Mouse (Mus musculus): Measurements from ENCODE around the gene 9530068E07Rik.
"Not testable (repeated sequence)": the region's sequence is repeated elsewhere in the genome, so short reads cannot be mapped to it uniquely, and the experiment has no call there.

Gene 9530068E07Rik

GRCm38 (mm10) chr11:52395940-52396596 lies at the start of gene 9530068E07Rik:
TSS of gene 9530068E07Rik (plus strand) at chr11:52396428.
- DNase-seq: peak; percentile 93 to 96

- DNase-seq: peak; percentile 42 to 71
Observed at GRCm38 (mm10) chr11:52346635-52347005, 49.6 kb upstream of the 9530068E07Rik start.

GRCm38 (mm10) chr11:52348156-52348555 lies 48.1 kb upstream of the 9530068E07Rik start:
- DNase-seq: no peak

GRCm38 (mm10) chr11:52348724-52349123 lies 47.5 kb upstream of the 9530068E07Rik start:
- no peak for DNase-seq

- no peak for DNase-seq
Observed at GRCm38 (mm10) chr11:52350924-52351323, 45.3 kb upstream of the 9530068E07Rik start.

- no peak for DNase-seq
Observed at GRCm38 (mm10) chr11:52352271-52352670, 44.0 kb upstream of the 9530068E07Rik start.

- no peak for DNase-seq
Observed at GRCm38 (mm10) chr11:52354644-52355043, 41.6 kb upstream of the 9530068E07Rik start.

GRCm38 (mm10) chr11:52355601-52356000 lies 40.6 kb upstream of the 9530068E07Rik start:
- DNase-seq: no peak

- DNase-seq: not testable (repeated sequence)
Observed at GRCm38 (mm10) chr11:52357091-52357490, 39.1 kb upstream of the 9530068E07Rik start.

- DNase-seq: peak; percentile 47 to 54
Observed at GRCm38 (mm10) chr11:52358520-52358919, 37.7 kb upstream of the 9530068E07Rik start.

- peak in 1 of 2 experiments; percentile 58 for DNase-seq
Observed at GRCm38 (mm10) chr11:52359686-52360470, 36.4 kb upstream of the 9530068E07Rik start.

- DNase-seq: peak; percentile 89 to 92
Observed at GRCm38 (mm10) chr11:52360471-52361277, 35.6 kb upstream of the 9530068E07Rik start, which contains the start of gene Vdac1. TSS of gene Vdac1 (plus strand) at chr11:52360860.

- DNase-seq: no peak
Observed at GRCm38 (mm10) chr11:52361287-52361921, 34.8 kb upstream of the 9530068E07Rik start.

- no peak for DNase-seq
Observed at GRCm38 (mm10) chr11:52364376-52364775, 31.9 kb upstream of the 9530068E07Rik start.

- no peak for DNase-seq
Observed at GRCm38 (mm10) chr11:52365143-52365542, 31.1 kb upstream of the 9530068E07Rik start.

- no peak for DNase-seq
Observed at GRCm38 (mm10) chr11:52366358-52366757, 29.9 kb upstream of the 9530068E07Rik start.

GRCm38 (mm10) chr11:52368176-52368985 lies 27.8 kb upstream of the 9530068E07Rik start:
- DNase-seq: no peak

- DNase-seq: no peak
Observed at GRCm38 (mm10) chr11:52369252-52370134, 26.7 kb upstream of the 9530068E07Rik start.

- no peak for DNase-seq
Observed at GRCm38 (mm10) chr11:52370135-52370452, 26.1 kb upstream of the 9530068E07Rik start.

GRCm38 (mm10) chr11:52370538-52370937 lies 25.7 kb upstream of the 9530068E07Rik start:
- peak; percentile 76 to 81 for DNase-seq

- DNase-seq: no peak
Observed at GRCm38 (mm10) chr11:52373841-52374240, 22.4 kb upstream of the 9530068E07Rik start.
